Mouse (Mus musculus): ENCODE results near the gene Gm10662.
"Not testable (repeated sequence)": the region's sequence is repeated elsewhere in the genome, so short reads cannot be mapped to it uniquely, and the experiment has no call there.

Gene Gm10662

GRCm38 (mm10) chr7:23144380-23144779 lies at the start of gene Gm10662:
Gene Gm10662 (minus strand): TSS chr7:23144480.
- DNase-seq, result not testable (repeated sequence)

DNA sequence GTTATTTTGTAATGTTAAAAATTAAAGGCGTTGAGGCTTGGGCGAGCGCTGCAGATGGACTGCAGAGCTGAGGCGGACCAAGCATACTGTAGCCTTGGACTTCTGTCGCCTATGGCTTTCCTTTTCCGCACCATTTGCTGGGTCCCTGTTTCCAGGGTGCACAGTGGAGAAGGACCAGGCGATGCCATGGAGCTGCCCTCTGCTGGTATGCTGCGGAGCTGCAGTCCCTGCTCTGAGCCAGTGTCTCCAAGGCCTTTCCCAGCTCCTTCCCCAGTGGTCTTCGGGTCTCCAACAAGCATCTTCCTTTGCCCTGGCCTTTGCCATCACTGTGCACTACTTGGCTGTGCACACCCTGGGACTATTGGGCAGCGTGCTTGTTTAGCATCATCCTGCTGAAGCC lies 19.2 kb upstream of the Gm10662 start:
- DNase-seq, result not testable (repeated sequence)
